Mouse (Mus musculus): ENCODE measurements around the gene Pick1. TPM values are rescaled to one million over a fixed set of nuclear protein-coding genes. Genes with fewer than 3 reads are reported as not detected.
A peak's percentile ranks its signal among the peaks of the same experiment; 100 is the strongest.

Pick1 gene
- polyA plus RNA-seq, 1 experiment from 2014 or later = 31.8 TPM

DNA sequence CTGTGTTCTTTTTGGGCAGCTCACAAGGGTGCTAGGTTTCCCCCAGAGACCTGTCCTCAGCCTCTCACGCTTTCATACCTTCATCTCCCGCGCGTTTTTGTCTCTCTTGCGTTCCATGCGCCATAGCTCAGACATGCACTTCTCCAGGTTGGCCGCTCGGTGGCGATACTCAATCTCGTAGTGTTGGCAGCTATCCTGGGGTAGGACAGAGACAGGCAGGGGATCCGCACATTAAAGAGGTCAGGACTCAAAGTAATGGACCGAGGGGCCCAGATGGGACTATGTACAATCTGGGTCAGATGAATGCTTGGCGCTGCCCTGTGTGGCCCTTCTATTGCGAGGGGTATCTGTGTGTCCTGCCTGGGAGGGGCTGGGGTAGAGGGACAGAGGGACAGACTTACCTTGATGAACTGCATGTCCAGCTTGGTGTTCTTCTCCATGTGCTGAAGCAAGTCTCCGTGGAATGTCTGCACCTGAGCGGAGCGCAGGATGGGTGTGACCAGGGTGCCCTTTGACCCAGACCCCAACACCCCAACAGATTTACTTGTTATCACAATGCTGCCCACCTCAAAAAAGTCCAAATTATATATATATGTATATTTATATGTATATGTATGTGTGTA, 42.3 kb downstream of the Pick1 start:
- peak; percentile 77 for TF ChIP-seq CTCF (IDR thresholded peaks at IDR 0.05; ENCODE audit: low read depth)
- 17% methylated on average over 17 of the region's 17 CpGs for WGBS
- Histone ChIP-seq H3K4me2 (ENCODE audit: low read length) (peak overlapping the region; percentile 53), H3K9ac (ENCODE audit: low read depth, low read length) (no peak overlapping the region), H3K4me3 (replicated peaks; ENCODE audit: low read depth, low read length) (0 out of 2 replicates have a peak overlapping the region, but pooled peaks have one; percentile 4), H3K36me3 (ENCODE audit: insufficient read depth, low read length) (no peaks in the 10 kb centered on the region), H3K4me1 (replicated peaks; ENCODE audit: insufficient read depth, low read length) (no peaks in the 10 kb centered on the region; the same call in 1 of the 2 replicates), H3K27ac (no peak overlapping the region), H3K27me3 (ENCODE audit: insufficient read depth, low read length) (no peaks in the 10 kb centered on the region), H3K9me3 (replicated peaks; ENCODE audit: low read length) (no peaks in the 10 kb centered on the region)
- DNase-seq (ENCODE audit: low spot score) (peak; percentile 69), ATAC-seq (replicated peaks; ENCODE audit: low FRiP score, low read depth) (0 out of 2 replicates have a peak, but pooled peaks have one; percentile 43)

DNA sequence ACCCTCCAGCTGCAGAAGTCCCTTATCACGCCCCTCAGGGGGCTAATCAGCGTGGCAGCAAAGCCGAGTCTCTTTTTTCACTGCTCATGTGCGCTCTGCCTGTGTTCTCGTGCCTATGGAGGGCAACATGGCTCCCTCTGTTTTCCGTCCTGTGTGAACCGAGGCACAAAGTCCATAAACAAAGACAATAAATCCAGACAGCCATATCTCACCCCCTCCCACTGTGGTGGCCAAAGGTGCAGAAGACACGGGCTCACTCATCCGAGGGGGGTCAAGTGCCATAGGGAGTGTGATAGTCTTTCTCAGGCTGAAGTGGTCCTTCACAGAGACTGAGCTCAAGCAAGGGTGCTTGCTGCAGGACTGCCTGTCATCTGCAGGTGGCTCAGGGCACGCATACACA, 44.0 kb downstream of the Pick1 start:
- Histone ChIP-seq H3K27ac (no peak overlapping the region), H3K36me3 (ENCODE audit: insufficient read depth, low read length) (no peaks in the 10 kb centered on the region), H3K9ac (ENCODE audit: low read depth, low read length) (no peak overlapping the region), H3K27me3 (ENCODE audit: insufficient read depth, low read length) (no peaks in the 10 kb centered on the region), H3K9me3 (replicated peaks; ENCODE audit: low read length) (no peaks in the 10 kb centered on the region), H3K4me3 (replicated peaks; ENCODE audit: low read depth, low read length) (no peak overlapping the region), H3K4me2 (ENCODE audit: low read length) (no peak overlapping the region), H3K4me1 (replicated peaks; ENCODE audit: insufficient read depth, low read length) (no peaks in the 10 kb centered on the region; the same call in 1 of the 2 replicates)
- 38% methylated on average over 10 of the region's 10 CpGs for WGBS
- no peak for TF ChIP-seq CTCF (IDR thresholded peaks at IDR 0.05; ENCODE audit: low read depth)
- peak; percentile 45; the same call in 1 of the 2 replicates for ATAC-seq (replicated peaks; ENCODE audit: low FRiP score, low read depth)
- DNase-seq (ENCODE audit: low spot score) = no peak

DNA sequence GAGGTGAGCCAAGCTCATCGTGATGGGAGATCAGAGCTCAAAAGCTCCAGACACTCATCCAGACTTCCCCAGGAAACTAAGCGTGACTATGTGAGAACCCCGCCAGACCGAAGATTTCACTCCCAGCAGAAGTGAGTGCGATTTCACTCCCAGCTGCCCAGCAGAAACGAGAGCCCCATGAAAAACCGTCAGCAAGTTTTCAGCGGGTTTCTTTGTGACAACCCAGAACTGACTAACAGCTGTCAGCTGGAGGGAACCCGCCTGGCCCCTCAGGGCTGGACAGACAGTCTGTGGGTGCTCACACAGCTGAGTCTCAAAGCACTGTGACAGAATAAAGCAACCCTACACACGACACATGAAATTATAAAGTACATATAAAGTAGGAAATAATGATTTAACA, 48.8 kb downstream of the Pick1 start:
- no peak overlapping the region for H3K4me3 ChIP-seq (replicated peaks; ENCODE audit: low read depth, low read length)
- TF ChIP-seq CTCF (IDR thresholded peaks at IDR 0.05; ENCODE audit: low read depth) = no peak
- ATAC-seq (replicated peaks; ENCODE audit: low FRiP score, low read depth) (no peak), DNase-seq (ENCODE audit: low spot score) (no peak)
- no peaks in the 10 kb centered on the region for H3K36me3 ChIP-seq (ENCODE audit: insufficient read depth, low read length)
- no peaks in the 10 kb centered on the region for H3K4me1 ChIP-seq (replicated peaks; ENCODE audit: insufficient read depth, low read length)
- no peak overlapping the region for H3K4me2 ChIP-seq (ENCODE audit: low read length)
- 52% methylated on average over 10 of the region's 10 CpGs for WGBS
- H3K27ac ChIP-seq = no peak overlapping the region
- H3K27me3 ChIP-seq (ENCODE audit: insufficient read depth, low read length) = no peaks in the 10 kb centered on the region
- H3K9ac ChIP-seq (ENCODE audit: low read depth, low read length) = no peak overlapping the region
- H3K9me3 ChIP-seq (replicated peaks; ENCODE audit: low read length) = no peaks in the 10 kb centered on the region

DNA sequence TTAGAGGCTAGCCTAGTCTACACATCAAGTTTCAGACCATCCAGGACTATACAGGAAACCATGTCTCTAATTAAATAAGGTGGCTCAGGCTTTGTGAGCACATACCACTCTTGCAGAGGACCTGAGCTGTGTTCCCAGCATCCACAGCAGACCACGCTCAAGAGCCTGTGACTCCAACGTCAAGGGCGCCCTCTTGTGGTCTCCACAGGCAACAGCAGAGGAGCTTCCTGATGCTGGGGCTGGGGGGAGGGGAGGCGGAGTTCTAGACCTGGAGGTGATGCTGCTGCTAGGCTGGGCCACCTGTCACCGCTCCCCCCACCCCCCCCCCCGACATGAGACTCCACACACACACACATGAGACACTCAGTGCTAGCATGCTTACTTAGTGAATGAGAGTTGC, 51.2 kb downstream of the Pick1 start:
- Histone ChIP-seq H3K4me3 (replicated peaks; ENCODE audit: low read depth, low read length) (no peak overlapping the region), H3K36me3 (ENCODE audit: insufficient read depth, low read length) (no peaks in the 10 kb centered on the region), H3K27ac (no peak overlapping the region), H3K4me1 (replicated peaks; ENCODE audit: insufficient read depth, low read length) (no peaks in the 10 kb centered on the region), H3K9ac (ENCODE audit: low read depth, low read length) (no peak overlapping the region), H3K9me3 (replicated peaks; ENCODE audit: low read length) (no peaks in the 10 kb centered on the region), H3K4me2 (ENCODE audit: low read length) (no peak overlapping the region), H3K27me3 (ENCODE audit: insufficient read depth, low read length) (no peaks in the 10 kb centered on the region)
- no peak for DNase-seq (ENCODE audit: low spot score)
- ATAC-seq (replicated peaks; ENCODE audit: low FRiP score, low read depth) = no peak
- 28% methylated on average over 6 of the region's 6 CpGs for WGBS
- peak; percentile 62; the same call in 1 of the 2 replicates for TF ChIP-seq CTCF (IDR thresholded peaks at IDR 0.05; ENCODE audit: low read depth)

DNA sequence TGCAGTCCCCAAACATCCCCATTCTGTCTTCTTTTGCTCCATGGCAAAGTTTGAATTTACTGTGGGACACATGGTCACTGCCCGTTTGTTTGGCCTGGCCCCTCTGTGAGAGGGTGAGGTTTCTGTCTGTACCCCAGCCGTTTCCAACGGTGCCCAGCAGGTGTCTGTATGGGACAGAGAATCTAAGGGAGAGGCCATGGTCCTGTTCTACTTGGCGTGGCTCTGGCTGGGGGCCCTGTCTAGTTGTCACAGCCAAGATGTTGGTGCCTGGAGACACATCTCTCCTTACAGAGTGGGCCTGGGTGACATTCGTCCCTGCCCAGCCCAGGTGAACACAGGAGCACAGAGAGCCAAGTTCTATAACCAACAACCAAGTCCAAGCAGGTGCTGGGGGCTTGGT, 51.9 kb downstream of the Pick1 start:
- Histone ChIP-seq H3K4me1 (replicated peaks; ENCODE audit: insufficient read depth, low read length) (no peaks in the 10 kb centered on the region), H3K27ac (no peak overlapping the region), H3K9me3 (replicated peaks; ENCODE audit: low read length) (no peaks in the 10 kb centered on the region), H3K36me3 (ENCODE audit: insufficient read depth, low read length) (no peaks in the 10 kb centered on the region), H3K4me2 (ENCODE audit: low read length) (no peak overlapping the region), H3K27me3 (ENCODE audit: insufficient read depth, low read length) (no peaks in the 10 kb centered on the region), H3K9ac (ENCODE audit: low read depth, low read length) (no peak overlapping the region), H3K4me3 (replicated peaks; ENCODE audit: low read depth, low read length) (no peak overlapping the region)
- ATAC-seq (replicated peaks; ENCODE audit: low FRiP score, low read depth) (no peak), DNase-seq (ENCODE audit: low spot score) (no peak)
- peak; percentile 51; the same call in 1 of the 2 replicates for TF ChIP-seq CTCF (IDR thresholded peaks at IDR 0.05; ENCODE audit: low read depth)
- 59% methylated on average over 5 of the region's 5 CpGs for WGBS

DNA sequence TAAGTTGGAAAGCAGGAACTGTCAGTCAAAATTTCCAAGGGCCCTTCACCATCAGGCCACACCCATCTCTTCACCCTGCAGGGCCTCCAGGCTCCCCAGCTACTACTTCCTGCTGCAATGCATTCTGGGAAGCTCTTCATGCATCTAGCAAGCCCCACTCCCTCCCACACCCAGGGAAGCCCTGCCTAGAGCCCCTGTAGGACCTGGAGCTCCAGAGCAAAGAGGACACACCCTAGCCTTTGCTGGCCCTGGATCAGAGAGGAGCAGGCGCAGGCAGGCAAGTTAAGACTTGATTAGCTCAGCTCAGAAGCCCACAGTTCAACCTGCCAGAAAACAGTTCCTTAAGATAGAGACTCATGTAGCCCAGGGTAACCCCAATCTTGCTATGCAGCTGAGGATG, 52.4 kb downstream of the Pick1 start:
- Histone ChIP-seq H3K9ac (ENCODE audit: low read depth, low read length) (no peak overlapping the region), H3K9me3 (replicated peaks; ENCODE audit: low read length) (no peaks in the 10 kb centered on the region), H3K27me3 (ENCODE audit: insufficient read depth, low read length) (no peaks in the 10 kb centered on the region), H3K4me1 (replicated peaks; ENCODE audit: insufficient read depth, low read length) (no peaks in the 10 kb centered on the region), H3K4me2 (ENCODE audit: low read length) (no peak overlapping the region), H3K27ac (no peak overlapping the region), H3K4me3 (replicated peaks; ENCODE audit: low read depth, low read length) (no peak overlapping the region), H3K36me3 (ENCODE audit: insufficient read depth, low read length) (no peaks in the 10 kb centered on the region)
- TF ChIP-seq CTCF (IDR thresholded peaks at IDR 0.05; ENCODE audit: low read depth) = no peak
- WGBS = 71% methylated on average over 1 of the region's 1 CpGs
- no peak for ATAC-seq (replicated peaks; ENCODE audit: low FRiP score, low read depth)
- no peak for DNase-seq (ENCODE audit: low spot score)

DNA sequence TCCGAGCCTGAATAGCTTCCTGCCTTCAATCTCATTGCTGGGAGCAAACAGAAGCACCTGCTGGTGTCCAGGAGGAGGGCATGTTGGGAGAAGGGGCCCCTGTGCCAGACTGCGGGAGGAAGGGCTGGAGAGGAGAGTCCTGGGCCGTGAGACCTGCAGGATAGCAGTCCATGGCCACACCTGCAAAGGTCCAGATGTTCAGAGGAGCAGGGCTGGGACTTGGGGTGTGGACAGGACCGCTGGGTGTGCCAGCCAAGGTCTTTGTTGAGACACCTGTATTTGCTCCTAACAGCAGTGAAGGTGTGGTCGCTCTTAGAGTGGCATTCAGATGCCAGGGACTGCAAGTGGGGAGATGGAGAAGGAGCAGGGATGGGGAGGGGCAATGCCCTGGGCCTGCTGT, 53.5 kb downstream of the Pick1 start:
- Histone ChIP-seq H3K27me3 (ENCODE audit: insufficient read depth, low read length) (no peaks in the 10 kb centered on the region), H3K9me3 (replicated peaks; ENCODE audit: low read length) (no peaks in the 10 kb centered on the region), H3K9ac (ENCODE audit: low read depth, low read length) (no peak overlapping the region), H3K27ac (no peak overlapping the region), H3K36me3 (ENCODE audit: insufficient read depth, low read length) (no peaks in the 10 kb centered on the region), H3K4me1 (replicated peaks; ENCODE audit: insufficient read depth, low read length) (no peaks in the 10 kb centered on the region), H3K4me3 (replicated peaks; ENCODE audit: low read depth, low read length) (no peak overlapping the region), H3K4me2 (ENCODE audit: low read length) (no peak overlapping the region)
- DNase-seq (ENCODE audit: low spot score) (no peak), ATAC-seq (replicated peaks; ENCODE audit: low FRiP score, low read depth) (no peak)
- 81% methylated on average over 5 of the region's 5 CpGs for WGBS
- no peak for TF ChIP-seq CTCF (IDR thresholded peaks at IDR 0.05; ENCODE audit: low read depth)

Measured in kidney, postnatal 0 days (tissue).